Mouse (Mus musculus) effector memory CD4-positive, alpha-beta T cell, adult 7 months (primary cell): ENCODE data around the gene Hoxd3. TPM values are rescaled to one million over a fixed set of nuclear protein-coding genes. Genes with fewer than 3 reads are reported as not detected.

ENCODE experiments used
- polyA plus RNA-seq: library from polyadenylated mRNA; unstranded; fragments of 100-300 nt; shearing (Covaris generic); gene quantifications from one replicate; pipeline ENCODE4 v1.2.1, GENCODE M21; 2017

The Hoxd3 gene
- polyA plus RNA-seq = not detected

GRCm38 (mm10) chr2:74711721-74712621 lies at the start of gene Hoxd3, which contains the start of gene Hoxd4:
TSS of gene Hoxd3 (plus strand) at chr2:74711927.
TSS of gene Hoxd4 (plus strand) at chr2:74711929.

GRCm38 (mm10) chr2:74667842-74668357 lies 43.8 kb upstream of the Hoxd3 start, which contains the start of gene Hoxd13:
TSS of gene Hoxd13 (plus strand) at chr2:74668310.

DNA sequence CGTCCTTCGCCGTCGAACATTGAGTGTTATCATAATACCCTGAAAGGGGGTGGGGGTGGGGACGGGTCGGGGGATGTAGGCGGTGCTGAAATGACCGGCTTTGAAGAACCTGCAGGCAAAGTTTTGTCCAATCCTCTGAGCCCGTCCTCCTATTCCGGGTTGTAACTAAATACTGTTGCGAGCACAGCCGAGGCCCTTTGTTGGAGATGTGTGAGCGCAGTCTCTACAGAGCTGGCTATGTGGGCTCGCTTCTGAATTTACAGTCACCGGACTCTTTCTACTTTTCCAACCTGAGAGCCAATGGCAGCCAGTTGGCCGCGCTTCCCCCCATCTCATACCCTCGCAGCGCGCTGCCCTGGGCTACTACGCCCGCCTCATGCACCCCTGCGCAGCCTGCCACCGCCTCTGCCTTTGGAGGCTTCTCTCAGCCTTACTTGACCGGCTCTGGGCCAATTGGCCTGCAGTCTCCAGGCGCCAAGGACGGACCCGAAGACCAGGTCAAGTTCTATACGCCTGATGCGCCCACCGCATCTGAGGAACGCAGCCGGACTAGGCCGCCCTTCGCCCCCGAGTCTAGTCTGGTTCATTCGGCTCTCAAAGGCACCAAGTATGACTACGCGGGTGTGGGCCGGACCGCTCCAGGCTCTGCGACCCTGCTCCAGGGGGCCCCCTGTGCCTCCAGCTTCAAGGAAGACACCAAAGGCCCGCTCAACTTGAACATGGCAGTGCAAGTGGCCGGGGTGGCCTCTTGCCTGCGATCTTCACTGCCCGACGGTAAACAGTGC lies 36.7 kb upstream of the Hoxd3 start, which contains the start of gene Hoxd12:
TSS of gene Hoxd12 (plus strand) at position 133 of the 785 bp plus-strand sequence.

GRCm38 (mm10) chr2:74678891-74679595 lies 32.7 kb upstream of the Hoxd3 start, which contains the start of gene Hoxd11:
TSS of gene Hoxd11 (plus strand) at chr2:74679557.

DNA sequence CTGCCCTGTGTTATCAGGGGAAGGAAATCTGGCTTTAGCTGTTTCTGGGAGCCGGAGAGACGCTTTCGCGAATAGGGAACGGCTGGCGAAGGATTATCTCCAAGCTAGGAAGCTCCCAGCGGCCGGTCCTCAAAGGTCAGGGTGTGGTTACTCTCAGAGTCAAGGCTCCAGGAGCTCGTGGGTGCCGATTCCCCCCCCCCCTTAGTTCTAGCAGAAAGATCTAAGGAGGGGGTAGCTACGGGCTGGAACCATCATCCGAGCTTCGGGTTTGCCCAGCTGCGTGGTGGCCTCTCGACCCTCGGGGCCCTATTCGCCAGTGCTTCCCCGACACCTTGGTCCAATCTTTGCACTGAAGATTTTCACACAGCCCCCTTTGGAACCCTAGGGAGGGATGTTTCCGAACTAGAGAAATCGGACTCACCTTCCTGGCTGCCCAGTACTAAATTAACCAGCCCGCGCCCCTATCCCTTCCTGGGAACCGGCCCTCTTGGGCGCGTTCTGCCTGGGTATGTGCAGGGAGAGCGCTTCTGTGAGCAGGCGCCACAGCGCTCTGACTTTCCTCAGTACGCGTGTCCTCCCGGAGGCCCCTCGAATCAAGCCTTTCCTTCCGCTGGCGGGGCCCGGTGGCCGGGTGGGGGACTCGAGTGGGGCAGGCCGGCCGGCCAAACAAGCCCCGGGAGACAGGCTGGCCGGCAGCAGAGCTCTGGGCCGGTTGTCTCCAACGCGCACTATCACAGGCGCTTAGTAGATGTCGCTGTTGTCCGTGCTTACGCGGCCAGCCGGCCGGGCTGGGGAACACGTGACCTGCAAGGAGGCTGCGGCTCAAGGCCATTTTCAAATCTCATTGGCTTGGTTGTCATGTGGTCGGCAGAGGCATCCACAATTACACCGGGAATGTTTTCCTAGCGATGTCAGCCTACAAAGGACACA lies 20.4 kb upstream of the Hoxd3 start, which contains the start of gene Hoxd10:
TSS of gene Hoxd10 (plus strand) at position 903 of the 930 bp plus-strand sequence.

DNA sequence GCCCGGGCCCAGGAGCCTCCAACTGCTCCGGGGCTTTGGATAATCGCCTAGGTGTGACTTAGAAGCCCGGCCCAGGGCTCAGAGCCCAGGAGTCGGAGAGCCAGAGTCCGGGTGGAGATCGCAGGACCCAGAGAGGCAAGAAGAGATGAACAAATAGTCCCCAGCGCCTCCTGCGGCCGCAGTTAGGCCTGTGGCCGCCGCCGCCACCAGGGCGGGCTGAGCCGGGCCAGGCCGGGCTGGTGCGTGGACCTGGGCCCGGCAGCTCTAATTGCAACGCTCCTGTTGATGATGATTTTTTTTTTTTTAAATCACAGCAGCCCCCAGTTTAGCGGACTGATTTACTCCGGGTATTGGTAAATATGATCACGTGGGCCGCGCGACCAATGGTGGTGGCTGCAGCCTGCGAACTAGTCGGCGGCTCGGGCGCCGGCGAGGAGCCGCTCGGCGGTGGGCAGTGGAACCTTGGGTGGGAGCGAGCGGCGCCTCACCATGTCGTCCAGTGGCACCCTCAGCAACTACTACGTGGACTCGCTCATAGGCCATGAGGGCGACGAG lies 14.1 kb upstream of the Hoxd3 start, which contains the start of gene Hoxd9:
TSS of gene Hoxd9 (plus strand) at position 161 of the 555 bp plus-strand sequence.

GRCm38 (mm10) chr2:74704393-74704998 lies 7.2 kb upstream of the Hoxd3 start, which contains the start of gene Hoxd8:
TSS of gene Hoxd8 (plus strand) at chr2:74704615.

DNA sequence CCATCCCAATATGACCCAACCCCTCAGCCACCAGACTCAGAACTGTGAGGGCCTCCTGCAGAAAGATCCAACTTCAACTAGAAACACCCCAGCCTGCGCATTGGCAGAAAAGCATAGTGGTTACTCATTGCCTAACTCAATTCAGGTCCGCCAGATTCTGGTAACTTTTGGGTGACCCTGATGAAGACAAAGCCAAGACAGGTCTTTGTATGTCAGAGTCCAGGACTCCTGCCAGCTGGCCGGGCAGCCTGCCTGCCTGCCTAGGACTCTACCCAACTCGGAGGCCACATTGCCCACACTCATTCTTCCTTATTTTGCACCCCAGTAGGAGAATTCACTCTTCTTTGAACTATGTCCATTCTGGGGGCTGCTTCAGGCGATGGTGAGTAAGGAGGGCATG lies 14.8 kb downstream of the Hoxd3 start, which contains the start of gene Gm28230:
TSS of gene Gm28230 (plus strand) at position 178 of the 400 bp plus-strand sequence.

GRCm38 (mm10) chr2:74762522-74763244 lies 51.0 kb downstream of the Hoxd3 start, which contains the start of gene Hoxd1:
TSS of gene Hoxd1 (plus strand) at chr2:74762980.

Other genes starting within 250 kb of the Hoxd3 start
- gene Lnpk, start 132.5 kb upstream of the Hoxd3 start, polyA plus RNA-seq = 24.1 TPM
- not detected for gene Evx2, start 52.4 kb upstream of the Hoxd3 start, polyA plus RNA-seq
- gene Hoxd13, start 43.6 kb upstream of the Hoxd3 start, polyA plus RNA-seq = not detected
- gene Hoxd12, start 36.9 kb upstream of the Hoxd3 start, polyA plus RNA-seq = not detected
- not detected for gene Hoxd11, start 32.4 kb upstream of the Hoxd3 start, polyA plus RNA-seq
- gene Hoxd10, start 20.0 kb upstream of the Hoxd3 start, polyA plus RNA-seq = not detected
- gene Hoxd9, start 14.2 kb upstream of the Hoxd3 start, polyA plus RNA-seq = not detected
- 0.22 TPM for gene Hoxd8, start 7.3 kb upstream of the Hoxd3 start, polyA plus RNA-seq
- 0.27 TPM for gene Hoxd4, start within 50 bp of the Hoxd3 start, polyA plus RNA-seq
- gene Gm28230, start 14.8 kb downstream of the Hoxd3 start, polyA plus RNA-seq = not detected
- 0.34 TPM for gene Hoxd1, start 51.1 kb downstream of the Hoxd3 start, polyA plus RNA-seq
- gene Mtx2, start 113.9 kb downstream of the Hoxd3 start, polyA plus RNA-seq = 29.4 TPM